9 mouse cellular contexts compared by ENCODE assay signal in genomic region chr13:77982105-77982851, GRCm38 (mm10). TPM values are rescaled to one million over a fixed set of nuclear protein-coding genes. Genes with fewer than 3 reads are reported as not detected.
DNase-seq lines count a peak whose midpoint lies in the region; ATAC-seq and TF ChIP-seq lines count a peak whose summit lies in the region.
"Had no signal": no experiment of that assay in that cellular context is flagged by ENCODE, and none has a peak within 500 bp of the region (broad histone marks: within the 10 kb centered on the region; RNA-seq: fewer than 3 reads in every experiment).

No protein-coding gene starts in this region.

- peak overlapping the region; percentile 68 for H3K27ac ChIP-seq in forebrain, embryonic 10.5 days
- no peak overlapping the region for H3K27ac ChIP-seq in kidney, postnatal 0 days
- H3K27ac ChIP-seq in stomach, postnatal 0 days (replicated peaks): no peak overlapping the region
- H3K27ac ChIP-seq: lung, embryonic 15.5 days had no signal

- no peak for ATAC-seq in kidney, postnatal 0 days (replicated peaks; ENCODE audit: low FRiP score, low read depth)
- no peak for ATAC-seq in stomach, postnatal 0 days (ENCODE audit: low FRiP score, low TSS enrichment)

- no peak for TF ChIP-seq EP300 in stomach, postnatal 0 days (optimal IDR thresholded peaks at IDR 0.05)

- H3K4me3 ChIP-seq in forebrain, embryonic 10.5 days: no peak overlapping the region
- no peak overlapping the region for H3K4me3 ChIP-seq in kidney, postnatal 0 days (replicated peaks; ENCODE audit: low read depth, low read length)
- H3K4me3 ChIP-seq in stomach, postnatal 0 days (ENCODE audit: low read depth, low read length): no peak overlapping the region
- H3K4me3 ChIP-seq: erythroblast, embryonic 14.5 days; lung, embryonic 15.5 days had no signal

- peaks cover 26% of the 10 kb centered on the region for H3K4me1 ChIP-seq in forebrain, embryonic 10.5 days
- H3K4me1 ChIP-seq in kidney, postnatal 0 days (replicated peaks; ENCODE audit: insufficient read depth, low read length): no peaks in the 10 kb centered on the region
- H3K4me1 ChIP-seq in stomach, postnatal 0 days (replicated peaks; ENCODE audit: control insufficient read depth, insufficient read depth): no peaks in the 10 kb centered on the region
- H3K4me1 ChIP-seq: lung, embryonic 15.5 days had no signal

- DNase-seq in testis, postnatal 10 days (ENCODE audit: low spot score): peak; percentile 51
- no peak for DNase-seq in testis, postnatal 14 days (ENCODE audit: low spot score)
- peak; percentile 83 for DNase-seq in brain, adult 2 months (ENCODE audit: low read depth, low spot score)
- no peak for DNase-seq in forebrain, embryonic 10.5 days (ENCODE audit: extremely low spot score, low spot score)
- DNase-seq in kidney, postnatal 0 days (ENCODE audit: low spot score): peak; percentile 78
- DNase-seq in lung, postnatal 36 days: peak; percentile 68
- no peak for DNase-seq in stomach, postnatal 0 days (ENCODE audit: low spot score)

- no peak overlapping the region for H3K9ac ChIP-seq in kidney, postnatal 0 days (ENCODE audit: low read depth, low read length)
- H3K9ac ChIP-seq in stomach, postnatal 0 days (ENCODE audit: low read length): no peak overlapping the region
- H3K9ac ChIP-seq: lung, embryonic 15.5 days had no signal

- H3K4me2 ChIP-seq in kidney, postnatal 0 days (ENCODE audit: low read length): no peak overlapping the region
- no peak overlapping the region for H3K4me2 ChIP-seq in stomach, postnatal 0 days (replicated peaks; ENCODE audit: low read depth)
- H3K4me2 ChIP-seq: lung, embryonic 15.5 days had no signal

- H3K9me3 ChIP-seq in forebrain, embryonic 10.5 days: no peaks in the 10 kb centered on the region
- no peaks in the 10 kb centered on the region for H3K9me3 ChIP-seq in kidney, postnatal 0 days (replicated peaks; ENCODE audit: low read length)
- no peaks in the 10 kb centered on the region for H3K9me3 ChIP-seq in stomach, postnatal 0 days (ENCODE audit: control insufficient read depth, low read length)
- H3K9me3 ChIP-seq: lung, embryonic 15.5 days had no signal

- no peaks in the 10 kb centered on the region for H3K27me3 ChIP-seq in forebrain, embryonic 10.5 days (ENCODE audit: poor library complexity, severe bottlenecking)
- no peaks in the 10 kb centered on the region for H3K27me3 ChIP-seq in kidney, postnatal 0 days (ENCODE audit: insufficient read depth, low read length)
- H3K27me3 ChIP-seq in stomach, postnatal 0 days (ENCODE audit: control insufficient read depth, insufficient read depth, low read length): no peaks in the 10 kb centered on the region
- H3K27me3 ChIP-seq: lung, embryonic 15.5 days had no signal

- no peaks in the 10 kb centered on the region for H3K36me3 ChIP-seq in forebrain, embryonic 10.5 days (replicated peaks)
- no peaks in the 10 kb centered on the region for H3K36me3 ChIP-seq in kidney, postnatal 0 days (ENCODE audit: insufficient read depth, low read length)
- no peaks in the 10 kb centered on the region for H3K36me3 ChIP-seq in stomach, postnatal 0 days (ENCODE audit: control insufficient read depth, insufficient read depth, low read length)
- H3K36me3 ChIP-seq: lung, embryonic 15.5 days had no signal

- TF ChIP-seq CTCF in kidney, postnatal 0 days (IDR thresholded peaks at IDR 0.05; ENCODE audit: low read depth): peak; percentile 79
- peak; percentile 79 for TF ChIP-seq CTCF in stomach, postnatal 0 days (IDR thresholded peaks at IDR 0.05; ENCODE audit: low read depth)

- WGBS in forebrain, embryonic 10.5 days: 28% methylated on average over 5 of the region's 5 CpGs
- 20% methylated on average over 5 of the region's 5 CpGs for WGBS in kidney, postnatal 0 days
- 36% methylated on average over 5 of the region's 5 CpGs for WGBS in stomach, postnatal 0 days

RNA-seq across cellular contexts. Expression of gene Pou5f2, which starts 42.4 kb away (rescaled TPM):
- polyA plus RNA-seq in forebrain, embryonic 10.5 days (2016; fragmentation: Nextera tagmentation; extraction: Ambion mirVana): 1.2 and 1.6 TPM in 2 replicates
- 0.63 and 0.75 TPM in 2 replicates for polyA plus RNA-seq in kidney, postnatal 0 days (2015; fragmentation: Nextera tagmentation; extraction: Ambion mirVana)
- 0.17 and 0.73 TPM in 2 replicates for polyA plus RNA-seq in stomach, postnatal 0 days (2015; fragmentation: Nextera tagmentation; extraction: Ambion mirVana)
- polyA plus RNA-seq: erythroblast, embryonic 14.5 days had no signal

Comparison
In these comparisons a context has a peak if more than half of its experiments do, and no peak if none do; other contexts are left out.
1. DNase-seq: peak in testis, postnatal 10 days (single experiment), brain, adult 2 months (single experiment), kidney, postnatal 0 days (single experiment) and lung, postnatal 36 days (single experiment); none in testis, postnatal 14 days (single experiment), forebrain, embryonic 10.5 days (single experiment) and stomach, postnatal 0 days (single experiment).